9 mouse cellular contexts compared by ENCODE assay signal in genomic region chr10:80560621-80561020, GRCm38 (mm10). TPM values are rescaled to one million over a fixed set of nuclear protein-coding genes. Genes with fewer than 3 reads are reported as not detected.
DNase-seq lines count a peak whose midpoint lies in the region; ATAC-seq and TF ChIP-seq lines count a peak whose summit lies in the region.
"Had no signal": no experiment of that assay in that cellular context is flagged by ENCODE, and none has a peak within 500 bp of the region (broad histone marks: within the 10 kb centered on the region; RNA-seq: fewer than 3 reads in every experiment).

No protein-coding gene starts in this region.

- peak overlapping the region; percentile 99 for H3K4me3 ChIP-seq in testis, adult 2 months (ENCODE audit: control insufficient read depth, low read depth, low read length)
- peak overlapping the region; percentile 99 for H3K4me3 ChIP-seq in limb, embryonic 14.5 days (replicated peaks; ENCODE audit: low read length)
- H3K4me3 ChIP-seq in stomach, postnatal 0 days (ENCODE audit: low read depth, low read length) = peak overlapping the region; percentile 99

- peak overlapping the region; percentile 91 for H3K27ac ChIP-seq in testis, adult 2 months (ENCODE audit: control insufficient read depth, insufficient read depth, low read depth, low read length)
- no peak overlapping the region for H3K27ac ChIP-seq in limb, embryonic 14.5 days (replicated peaks; ENCODE audit: low read depth, low read length)
- H3K27ac ChIP-seq in stomach, postnatal 0 days (replicated peaks) = peak overlapping the region; percentile 90; the same call in 1 of the 2 replicates

- peaks cover 24% of the 10 kb centered on the region for H3K4me1 ChIP-seq in testis, adult 2 months (ENCODE audit: control insufficient read depth, insufficient read depth, low read length)
- peaks cover 17% of the 10 kb centered on the region for H3K4me1 ChIP-seq in limb, embryonic 14.5 days (ENCODE audit: control insufficient read depth, insufficient read depth, low read length)
- H3K4me1 ChIP-seq in stomach, postnatal 0 days (replicated peaks; ENCODE audit: control insufficient read depth, insufficient read depth) = peaks cover 9% of the 10 kb centered on the region

- ATAC-seq in CD4-positive, CD25-positive, alpha-beta regulatory T cell, adult 4 months = no peak
- no peak for ATAC-seq in limb, embryonic 14.5 days (ENCODE audit: low FRiP score, low read depth)
- ATAC-seq in stomach, postnatal 0 days (ENCODE audit: low FRiP score, low TSS enrichment) = peak; percentile 1

- TF ChIP-seq CTCF in testis, adult 2 months (IDR thresholded peaks at IDR 0.05; ENCODE audit: control insufficient read depth, insufficient read depth, insufficient replicate concordance, low read depth, low read length) = no peak
- TF ChIP-seq CTCF in stomach, postnatal 0 days (IDR thresholded peaks at IDR 0.05; ENCODE audit: low read depth) = no peak

- WGBS in limb, embryonic 14.5 days = 1% methylated on average over 13 of the region's 13 CpGs
- WGBS in stomach, postnatal 0 days = under 1% methylated on average over 13 of the region's 13 CpGs

- H3K27me3 ChIP-seq in testis, adult 2 months (ENCODE audit: control insufficient read depth, insufficient read depth, low read length) = no peaks in the 10 kb centered on the region
- no peaks in the 10 kb centered on the region for H3K27me3 ChIP-seq in limb, embryonic 14.5 days (ENCODE audit: control insufficient read depth, insufficient read depth, low read length)
- H3K27me3 ChIP-seq in stomach, postnatal 0 days (ENCODE audit: control insufficient read depth, insufficient read depth, low read length) = no peaks in the 10 kb centered on the region

- peak overlapping the region; percentile 95 for H3K9ac ChIP-seq in limb, embryonic 14.5 days (ENCODE audit: low read depth, low read length, severe bottlenecking)
- H3K9ac ChIP-seq in stomach, postnatal 0 days (ENCODE audit: low read length) = peak overlapping the region; percentile 99

- H3K36me3 ChIP-seq in testis, adult 2 months (ENCODE audit: control insufficient read depth, insufficient read depth, low read length) = no peaks in the 10 kb centered on the region
- 0 out of 2 replicates have a peak, but pooled peaks cover 5% of the 10 kb centered on the region for H3K36me3 ChIP-seq in limb, embryonic 14.5 days (ENCODE audit: control insufficient read depth, insufficient read depth, low read length)
- H3K36me3 ChIP-seq in stomach, postnatal 0 days (ENCODE audit: control insufficient read depth, insufficient read depth, low read length) = no peaks in the 10 kb centered on the region

- peak; percentile 36 for DNase-seq in CD4-positive, CD25-positive, alpha-beta regulatory T cell, adult 2 months (ENCODE audit: low read depth, low spot score)
- no peak for DNase-seq in testis, postnatal 14 days (ENCODE audit: low spot score)
- DNase-seq in limb, embryonic 14.5 days (ENCODE audit: low spot score) = no peak
- DNase-seq in stomach, postnatal 0 days (ENCODE audit: low spot score) = no peak
- DNase-seq in right cerebral cortex, postnatal 25 days = no peak
- no peak for DNase-seq in layer of hippocampus, postnatal 14 days (ENCODE audit: low spot score in 2 of 2)

- no peak for TF ChIP-seq EP300 in stomach, postnatal 0 days (optimal IDR thresholded peaks at IDR 0.05)

- TF ChIP-seq POLR2A in testis, adult 2 months (IDR thresholded peaks at IDR 0.05; ENCODE audit: control insufficient read depth, low read depth, low read length) = no peak
- TF ChIP-seq POLR2A in limb, embryonic 14.5 days (IDR thresholded peaks at IDR 0.05; ENCODE audit: borderline replicate concordance, extremely low read depth, insufficient read depth, insufficient read length) = no peak

- H3K4me2 ChIP-seq in limb, embryonic 14.5 days (replicated peaks; ENCODE audit: low read depth, low read length, severe bottlenecking) = peak overlapping the region; percentile 76
- H3K4me2 ChIP-seq in stomach, postnatal 0 days (replicated peaks; ENCODE audit: low read depth) = peak overlapping the region; percentile 75

- no peaks in the 10 kb centered on the region for H3K9me3 ChIP-seq in limb, embryonic 14.5 days (ENCODE audit: control insufficient read depth, low read length)
- no peaks in the 10 kb centered on the region for H3K9me3 ChIP-seq in stomach, postnatal 0 days (ENCODE audit: control insufficient read depth, low read length)

RNA-seq across cellular contexts. Expression of gene Rexo1, which starts 0.7 kb away (rescaled TPM):
- 10 to 100 TPM; 13.6 to 16.4 TPM for polyA plus RNA-seq in CD4-positive, CD25-positive, alpha-beta regulatory T cell, adult 4 months (2017; shearing (Covaris generic))
- polyA plus RNA-seq in testis, adult 2 months (2012; rRNA removed) = 201 and 214 TPM in 2 replicates
- 56.4 and 79.5 TPM in 2 replicates for polyA plus RNA-seq in limb, embryonic 14.5 days (2012; rRNA removed)
- 27.9 and 32.4 TPM in 2 replicates for polyA plus RNA-seq in limb, embryonic 14.5 days (2014; fragmentation: Nextera tagmentation; extraction: Ambion mirVana)
- polyA plus RNA-seq in stomach, postnatal 0 days (2015; fragmentation: Nextera tagmentation; extraction: Ambion mirVana) = 7.1 and 8.5 TPM in 2 replicates
- 10 to 100 TPM; 47.0 to 50.5 TPM for total RNA-seq in layer of hippocampus, postnatal 14 days (2021)

RNA-seq across cellular contexts. Expression of gene Klf16, which starts 16.5 kb away (rescaled TPM):
- polyA plus RNA-seq in CD4-positive, CD25-positive, alpha-beta regulatory T cell, adult 4 months (2017; shearing (Covaris generic)) = 1 to 10 TPM; 7.2 to 10.0 TPM
- polyA plus RNA-seq in testis, adult 2 months (2012; rRNA removed) = 7.5 and 7.7 TPM in 2 replicates
- 18.9 and 26.9 TPM in 2 replicates for polyA plus RNA-seq in limb, embryonic 14.5 days (2012; rRNA removed)
- polyA plus RNA-seq in limb, embryonic 14.5 days (2014; fragmentation: Nextera tagmentation; extraction: Ambion mirVana) = 11.0 and 11.5 TPM in 2 replicates
- polyA plus RNA-seq in stomach, postnatal 0 days (2015; fragmentation: Nextera tagmentation; extraction: Ambion mirVana) = 8.3 and 8.4 TPM in 2 replicates
- 10 to 100 TPM; 40.1 to 44.3 TPM for total RNA-seq in layer of hippocampus, postnatal 14 days (2021)

RNA-seq across cellular contexts. Expression of gene Atp8b3, which starts 21.7 kb away (rescaled TPM):
- not detected for polyA plus RNA-seq in CD4-positive, CD25-positive, alpha-beta regulatory T cell, adult 4 months (2017; shearing (Covaris generic))
- 1,123 and 1,230 TPM in 2 replicates for polyA plus RNA-seq in testis, adult 2 months (2012; rRNA removed)
- polyA plus RNA-seq in limb, embryonic 14.5 days (2012; rRNA removed) = 0.30 and 0.70 TPM in 2 replicates
- 0.14 and 0.22 TPM in 2 replicates for polyA plus RNA-seq in limb, embryonic 14.5 days (2014; fragmentation: Nextera tagmentation; extraction: Ambion mirVana)
- 0.02 and 0.10 TPM in 2 replicates for polyA plus RNA-seq in stomach, postnatal 0 days (2015; fragmentation: Nextera tagmentation; extraction: Ambion mirVana)
- total RNA-seq in layer of hippocampus, postnatal 14 days (2021) = under 1 TPM; 0.21 TPM
- total RNA-seq: common myeloid progenitor, adult 5-6 weeks had no signal

RNA-seq across cellular contexts. Expression of gene Abhd17a, which starts 29.5 kb away (rescaled TPM):
- polyA plus RNA-seq in CD4-positive, CD25-positive, alpha-beta regulatory T cell, adult 4 months (2017; shearing (Covaris generic)) = 1 to 10 TPM; 2.3 to 9.7 TPM
- 246 and 291 TPM in 2 replicates for polyA plus RNA-seq in testis, adult 2 months (2012; rRNA removed)
- 116 and 173 TPM in 2 replicates for polyA plus RNA-seq in limb, embryonic 14.5 days (2012; rRNA removed)
- polyA plus RNA-seq in limb, embryonic 14.5 days (2014; fragmentation: Nextera tagmentation; extraction: Ambion mirVana) = 129 and 132 TPM in 2 replicates
- polyA plus RNA-seq in stomach, postnatal 0 days (2015; fragmentation: Nextera tagmentation; extraction: Ambion mirVana) = 92.5 and 103 TPM in 2 replicates
- total RNA-seq in layer of hippocampus, postnatal 14 days (2021) = 100 to 1,000 TPM; 189 to 197 TPM

RNA-seq across cellular contexts. Expression of gene Scamp4, which starts 42.1 kb away (rescaled TPM):
- polyA plus RNA-seq in CD4-positive, CD25-positive, alpha-beta regulatory T cell, adult 4 months (2017; shearing (Covaris generic)) = 100 to 1,000 TPM in 1 of 2 experiments, 10 to 100 TPM in 1; 98.1 to 145 TPM
- 58.8 and 61.6 TPM in 2 replicates for polyA plus RNA-seq in testis, adult 2 months (2012; rRNA removed)
- polyA plus RNA-seq in limb, embryonic 14.5 days (2012; rRNA removed) = 83.1 and 107 TPM in 2 replicates
- polyA plus RNA-seq in limb, embryonic 14.5 days (2014; fragmentation: Nextera tagmentation; extraction: Ambion mirVana) = 91.4 and 104 TPM in 2 replicates
- polyA plus RNA-seq in stomach, postnatal 0 days (2015; fragmentation: Nextera tagmentation; extraction: Ambion mirVana) = 67.8 and 77.3 TPM in 2 replicates
- 10 to 100 TPM; 38.5 to 40.7 TPM for total RNA-seq in layer of hippocampus, postnatal 14 days (2021)

Comparison
In these comparisons a context has a peak if more than half of its experiments do, and no peak if none do; other contexts are left out.
1. RNA of gene Atp8b3, which starts 21.7 kb away (polyA plus RNA-seq): 1,123 to 1,230 TPM in testis, adult 2 months; 0.14 to 0.70 TPM in limb, embryonic 14.5 days, 0.02 to 0.10 TPM in stomach, postnatal 0 days and not detected in CD4-positive, CD25-positive, alpha-beta regulatory T cell, adult 4 months; every median in the first group is over 100 times any median in the second.
2. Peak in every context shown above with its lines, with median percentiles within 50 percentile points of each other: H3K4me3 ChIP-seq.